Mouse (Mus musculus): Measurements from ENCODE around the gene Pgpep1. TPM values are rescaled to one million over a fixed set of nuclear protein-coding genes. Genes with fewer than 3 reads are reported as not detected.

The Pgpep1 gene
- total and polyA plus RNA-seq, 3 experiments, result 12.3 to 30.0 (median 22.9) TPM

DNA sequence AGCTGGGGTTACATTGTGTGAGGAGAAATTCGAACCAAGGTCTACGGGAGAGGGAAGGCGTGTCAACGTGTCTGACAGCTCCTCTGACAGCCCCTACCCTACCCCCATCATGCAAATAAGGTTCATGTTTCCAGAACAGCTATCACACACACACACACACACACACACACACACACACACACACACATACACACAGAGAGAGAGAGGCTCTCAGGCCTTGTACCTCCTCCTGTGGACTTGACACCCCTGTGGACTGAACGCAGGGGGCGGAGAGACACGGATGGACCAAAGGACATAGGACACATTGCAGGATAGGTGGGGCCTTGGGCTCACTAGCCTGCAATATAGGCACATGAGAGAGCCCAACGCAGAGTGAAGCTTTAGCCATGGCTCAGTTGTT lies 23.4 kb downstream of the Pgpep1 start:
- TF ChIP-seq GABPA (IDR thresholded peaks at IDR 0.05; ENCODE audit: insufficient replicate concordance, low read depth, low read length) (no peak), SIN3A (IDR thresholded peaks at IDR 0.05; ENCODE audit: low read length) (peak; percentile 64; the same call in 1 of the 2 replicates), ETS1 (conservative IDR thresholded peaks at IDR 0.05; ENCODE audit: low read depth, low read length) (peak; percentile 58; the same call in 1 of the 2 replicates), CHD2 (IDR thresholded peaks at IDR 0.05; ENCODE audit: low read length) (peak; percentile 67; the same call in 1 of the 2 replicates), MEF2A (IDR thresholded peaks at IDR 0.05; ENCODE audit: borderline replicate concordance, low read depth, low read length) (peak; percentile 55; the same call in 1 of the 2 replicates), MXI1 (IDR thresholded peaks at IDR 0.05; ENCODE audit: low read depth, low read length) (peak; percentile 42; the same call in 1 of the 2 replicates), TCF12 (IDR thresholded peaks at IDR 0.05; ENCODE audit: low read depth, low read length) (no peak; the same call in 1 of the 2 replicates), NRF1 (IDR thresholded peaks at IDR 0.05; ENCODE audit: low read depth, low read length) (no peak), BHLHE40 (IDR thresholded peaks at IDR 0.05; ENCODE audit: low read depth, low read length) (peak; percentile 47), JUND (conservative IDR thresholded peaks at IDR 0.05; ENCODE audit: low read depth, low read length) (no peak), IRF4 (IDR thresholded peaks at IDR 0.05; ENCODE audit: low read depth, low read length) (peak; percentile 51), CHD1 (IDR thresholded peaks at IDR 0.05; ENCODE audit: low read depth, low read length) (no peak), ZKSCAN1 (IDR thresholded peaks at IDR 0.05; ENCODE audit: borderline replicate concordance, low read depth, low read length) (no peak), MAZ (IDR thresholded peaks at IDR 0.05; ENCODE audit: low read depth, low read length) (0 out of 2 replicates have a peak, but pooled peaks have one; percentile 40), POLR2AphosphoS2 (IDR thresholded peaks at IDR 0.05; ENCODE audit: low read depth, low read length) (no peak), ELF1 (IDR thresholded peaks at IDR 0.05; ENCODE audit: low read depth, low read length) (no peak)
- in situ Hi-C loops (cut with MboI; ENCODE audit: low pct_ligation_motif_present, low pct_unique_long_range_greater_than_20kb, low sequenced_read_pairs), result no loop called here
- H3K4me1 ChIP-seq (ENCODE audit: control insufficient read depth in 1 of 2, insufficient read depth in 2 of 2), result peaks cover 33 to 87% of the 10 kb centered on the region in 2 experiments
- no peaks in the 10 kb centered on the region for H3K9me3 ChIP-seq (replicated peaks; ENCODE audit: low read length)
- H3K9ac ChIP-seq (ENCODE audit: insufficient read depth, low read depth), result no peak overlapping the region
- no peak overlapping the region for H3K4me2 ChIP-seq (ENCODE audit: insufficient read depth, low read depth, poor library complexity, severe bottlenecking)
- H3K79me2 ChIP-seq (replicated peaks; ENCODE audit: control insufficient read depth, extremely low read depth, insufficient read depth, poor library complexity, severe bottlenecking), result no peaks in the 10 kb centered on the region
- H3K4me3 ChIP-seq (replicated peaks in 1 of 3; ENCODE audit: low read depth in 2 of 3, low read length in 2 of 3, poor library complexity in 1 of 3), result no peak overlapping the region
- H3K36me3 ChIP-seq (replicated peaks in 1 of 2; ENCODE audit: control insufficient read depth in 1 of 2, insufficient read depth in 1 of 2, low read length in 1 of 2), result no peaks in the 10 kb centered on the region
- peak overlapping the region; percentile 76 for H3K27ac ChIP-seq (ENCODE audit: insufficient read depth, low read depth)
- peak; percentile 83 for DNase-seq (ENCODE audit: extremely low read depth)
- dilution Hi-C loops (cut with MboI; ENCODE audit: extremely low pct_ligation_motif_present, extremely low pct_unique_long_range_greater_than_20kb, low sequenced_read_pairs), result no loop called here
- H3K27me3 ChIP-seq (replicated peaks), result no peaks in the 10 kb centered on the region

DNA sequence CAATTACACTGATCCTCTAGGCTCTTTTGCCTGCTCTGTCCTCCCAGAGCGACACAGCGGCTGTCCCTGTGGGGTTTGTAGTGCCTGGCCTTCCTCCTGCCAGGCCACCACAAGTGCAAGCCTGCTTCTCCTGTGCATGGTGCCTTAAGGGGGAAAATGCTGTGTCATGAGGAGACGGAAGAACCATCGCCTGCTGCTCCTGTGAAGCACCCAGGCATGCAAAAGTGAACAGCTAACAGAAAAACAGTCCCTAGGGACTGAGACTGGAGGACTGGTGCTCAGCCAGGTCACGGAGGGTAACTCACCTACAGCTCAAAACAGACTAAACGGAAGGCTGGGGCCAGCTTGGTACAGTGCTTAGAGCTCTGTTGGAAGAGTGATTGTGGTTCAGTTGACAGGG lies 24.7 kb downstream of the Pgpep1 start:
- H3K9ac ChIP-seq (ENCODE audit: insufficient read depth, low read depth), result peak overlapping the region; percentile 50
- H3K27me3 ChIP-seq (replicated peaks), result no peaks in the 10 kb centered on the region
- H3K9me3 ChIP-seq (replicated peaks; ENCODE audit: low read length), result peaks cover 2% of the 10 kb centered on the region
- dilution Hi-C loops (cut with MboI; ENCODE audit: extremely low pct_ligation_motif_present, extremely low pct_unique_long_range_greater_than_20kb, low sequenced_read_pairs) (no loop called here), in situ Hi-C loops (cut with MboI; ENCODE audit: low pct_ligation_motif_present, low pct_unique_long_range_greater_than_20kb, low sequenced_read_pairs) (no loop called here)
- H3K4me1 ChIP-seq (ENCODE audit: control insufficient read depth in 1 of 2, insufficient read depth in 2 of 2), result peaks cover 33 to 94% of the 10 kb centered on the region in 2 experiments
- DNase-seq (ENCODE audit: extremely low read depth), result peak; percentile 99
- H3K4me2 ChIP-seq (ENCODE audit: insufficient read depth, low read depth, poor library complexity, severe bottlenecking), result peak overlapping the region; percentile 54
- H3K79me2 ChIP-seq (replicated peaks; ENCODE audit: control insufficient read depth, extremely low read depth, insufficient read depth, poor library complexity, severe bottlenecking), result no peaks in the 10 kb centered on the region
- H3K36me3 ChIP-seq (replicated peaks in 1 of 2; ENCODE audit: control insufficient read depth in 1 of 2, insufficient read depth in 1 of 2, low read length in 1 of 2), result no peaks in the 10 kb centered on the region
- peak overlapping the region; percentile 100 for H3K27ac ChIP-seq (ENCODE audit: insufficient read depth, low read depth)
- no peak overlapping the region for H3K4me3 ChIP-seq (replicated peaks in 1 of 3; ENCODE audit: low read depth in 2 of 3, low read length in 2 of 3, poor library complexity in 1 of 3)
- TF ChIP-seq MAZ (IDR thresholded peaks at IDR 0.05; ENCODE audit: low read depth, low read length) (0 out of 2 replicates have a peak, but pooled peaks have one; percentile 60), CTCF (conservative IDR thresholded peaks at IDR 0.05 in 1 of 2, IDR thresholded peaks at IDR 0.05 in 1 of 2; ENCODE audit: low read depth in 2 of 2, low read length in 2 of 2) (no peak), RAD21 (IDR thresholded peaks at IDR 0.05; ENCODE audit: low read depth, low read length) (no peak; the same call in 1 of the 2 replicates), MAFK (IDR thresholded peaks at IDR 0.05; ENCODE audit: insufficient replicate concordance, low read length) (peak; percentile 99), JUND (conservative IDR thresholded peaks at IDR 0.05; ENCODE audit: low read depth, low read length) (peak; percentile 57; the same call in 1 of the 2 replicates), ZNF384 (IDR thresholded peaks at IDR 0.05; ENCODE audit: low read depth, low read length) (peak; percentile 35; the same call in 1 of the 2 replicates), BHLHE40 (IDR thresholded peaks at IDR 0.05; ENCODE audit: low read depth, low read length) (peak; percentile 93), UBTF (IDR thresholded peaks at IDR 0.05; ENCODE audit: low read depth, low read length) (no peak), GABPA (IDR thresholded peaks at IDR 0.05; ENCODE audit: insufficient replicate concordance, low read depth, low read length) (peak; percentile 91), ELF1 (IDR thresholded peaks at IDR 0.05; ENCODE audit: low read depth, low read length) (peak; percentile 81), SIN3A (IDR thresholded peaks at IDR 0.05; ENCODE audit: low read length) (peak; percentile 84), E2F4 (IDR thresholded peaks at IDR 0.05; ENCODE audit: insufficient replicate concordance, low read depth, low read length) (no peak), ZKSCAN1 (IDR thresholded peaks at IDR 0.05; ENCODE audit: borderline replicate concordance, low read depth, low read length) (no peak), IRF4 (IDR thresholded peaks at IDR 0.05; ENCODE audit: low read depth, low read length) (peak; percentile 77), CHD1 (IDR thresholded peaks at IDR 0.05; ENCODE audit: low read depth, low read length) (no peak), CHD2 (IDR thresholded peaks at IDR 0.05; ENCODE audit: low read length) (peak; percentile 68; the same call in 1 of the 2 replicates), POLR2A (IDR thresholded peaks at IDR 0.05; ENCODE audit: low read depth, low read length) (peak; percentile 73), NRF1 (IDR thresholded peaks at IDR 0.05; ENCODE audit: low read depth, low read length) (no peak), ZMIZ1 (IDR thresholded peaks at IDR 0.05; ENCODE audit: low read depth, low read length) (0 out of 2 replicates have a peak, but pooled peaks have one; percentile 53), ZC3H11A (IDR thresholded peaks at IDR 0.05; ENCODE audit: low read depth, low read length) (no peak), JUN (IDR thresholded peaks at IDR 0.05; ENCODE audit: insufficient read depth, low read depth, low read length) (peak; percentile 36; the same call in 1 of the 2 replicates), ETS1 (conservative IDR thresholded peaks at IDR 0.05; ENCODE audit: low read depth, low read length) (peak; percentile 94), USF2 (conservative IDR thresholded peaks at IDR 0.05; ENCODE audit: low read depth, low read length) (no peak), POLR2AphosphoS2 (IDR thresholded peaks at IDR 0.05; ENCODE audit: low read depth, low read length) (no peak), MYC (IDR thresholded peaks at IDR 0.05; ENCODE audit: low read depth, low read length) (peak; percentile 74), MEF2A (IDR thresholded peaks at IDR 0.05; ENCODE audit: borderline replicate concordance, low read depth, low read length) (peak; percentile 84)
